ENCODE assay signal across 8 mouse cellular contexts in the genomic region with DNA sequence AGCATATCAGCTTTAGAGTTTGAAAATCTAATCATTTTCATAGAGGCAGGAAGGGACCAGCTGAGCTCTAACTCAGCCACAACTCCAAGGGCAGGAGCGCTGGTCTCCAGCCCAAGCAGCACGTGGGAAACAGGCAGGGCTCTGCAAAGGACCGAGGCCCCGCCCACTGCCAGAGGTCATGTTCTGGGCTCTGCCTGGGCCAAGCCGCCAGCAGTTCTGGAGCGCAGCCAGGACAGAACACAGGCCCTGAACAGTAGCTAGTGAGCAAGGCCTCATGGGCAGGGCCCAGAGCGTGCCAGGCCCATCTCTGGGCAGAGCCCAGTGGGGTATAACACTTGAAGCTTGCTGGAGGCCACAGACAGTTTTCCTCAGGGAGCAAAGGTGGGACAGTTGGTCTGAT.
DNase-seq lines count a peak whose midpoint lies in the region; ATAC-seq and TF ChIP-seq lines count a peak whose summit lies in the region.

No protein-coding gene starts in this region.

- peak overlapping the region; percentile 83 for H3K27ac ChIP-seq in forebrain, embryonic 10.5 days
- H3K27ac ChIP-seq in forebrain, embryonic 12.5 days, result no peak overlapping the region
- peak overlapping the region; percentile 62 for H3K27ac ChIP-seq in forebrain, embryonic 13.5 days
- H3K27ac ChIP-seq in heart, embryonic 14.5 days (replicated peaks in 1 of 2; ENCODE audit: control insufficient read depth in 1 of 2, insufficient read depth in 1 of 2, low read depth in 2 of 2, low read length in 2 of 2), result peak overlapping the region; percentile 85 to 88
- H3K27ac ChIP-seq in limb, embryonic 14.5 days (replicated peaks; ENCODE audit: low read depth, low read length), result no peak overlapping the region

- H3K27me3 ChIP-seq in forebrain, embryonic 10.5 days (ENCODE audit: poor library complexity, severe bottlenecking), result peaks cover 99% of the 10 kb centered on the region
- peaks cover 64% of the 10 kb centered on the region for H3K27me3 ChIP-seq in forebrain, embryonic 12.5 days
- peaks cover 42% of the 10 kb centered on the region for H3K27me3 ChIP-seq in forebrain, embryonic 13.5 days
- no peaks in the 10 kb centered on the region for H3K27me3 ChIP-seq in heart, embryonic 14.5 days (ENCODE audit: control insufficient read depth, insufficient read depth, low read length)
- no peaks in the 10 kb centered on the region for H3K27me3 ChIP-seq in limb, embryonic 14.5 days (ENCODE audit: control insufficient read depth, insufficient read depth, low read length)

- WGBS in forebrain, embryonic 10.5 days, result 16% methylated on average over 7 of the region's 7 CpGs
- 20% methylated on average over 7 of the region's 7 CpGs for WGBS in forebrain, embryonic 12.5 days
- WGBS in forebrain, embryonic 13.5 days, result 11% methylated on average over 7 of the region's 7 CpGs
- WGBS in heart, embryonic 14.5 days, result 4% methylated on average over 7 of the region's 7 CpGs
- WGBS in limb, embryonic 14.5 days, result 16% methylated on average over 7 of the region's 7 CpGs

- DNase-seq in forebrain, embryonic 10.5 days (ENCODE audit: extremely low spot score, low spot score), result no peak
- peak; percentile 96 for DNase-seq in kidney, postnatal 10 days
- peak; percentile 38 for DNase-seq in limb, embryonic 14.5 days (ENCODE audit: low spot score)
- peak; percentile 66 for DNase-seq in neural tube, embryonic 10.5 days (ENCODE audit: extremely low spot score, low spot score)
- peak; percentile 81 to 89 for DNase-seq in urinary bladder, adult 18-20 months (ENCODE audit: low spot score in 2 of 2)

- H3K9me3 ChIP-seq in forebrain, embryonic 10.5 days, result no peaks in the 10 kb centered on the region
- no peaks in the 10 kb centered on the region for H3K9me3 ChIP-seq in forebrain, embryonic 12.5 days
- no peaks in the 10 kb centered on the region for H3K9me3 ChIP-seq in forebrain, embryonic 13.5 days (replicated peaks)
- H3K9me3 ChIP-seq in heart, embryonic 14.5 days (ENCODE audit: control insufficient read depth, low read length), result no peaks in the 10 kb centered on the region
- H3K9me3 ChIP-seq in limb, embryonic 14.5 days (ENCODE audit: control insufficient read depth, low read length), result no peaks in the 10 kb centered on the region

- no peak overlapping the region for H3K4me2 ChIP-seq in forebrain, embryonic 12.5 days
- H3K4me2 ChIP-seq in forebrain, embryonic 13.5 days, result no peak overlapping the region
- H3K4me2 ChIP-seq in heart, embryonic 14.5 days (ENCODE audit: low read length), result no peak overlapping the region
- no peak overlapping the region for H3K4me2 ChIP-seq in limb, embryonic 14.5 days (replicated peaks; ENCODE audit: low read depth, low read length, severe bottlenecking)

- no peaks in the 10 kb centered on the region for H3K36me3 ChIP-seq in forebrain, embryonic 10.5 days (replicated peaks)
- no peaks in the 10 kb centered on the region for H3K36me3 ChIP-seq in forebrain, embryonic 12.5 days (replicated peaks)
- H3K36me3 ChIP-seq in forebrain, embryonic 13.5 days (ENCODE audit: poor library complexity, severe bottlenecking), result no peaks in the 10 kb centered on the region
- no peaks in the 10 kb centered on the region for H3K36me3 ChIP-seq in heart, embryonic 14.5 days (ENCODE audit: control insufficient read depth, insufficient read depth, low read length)
- no peaks in the 10 kb centered on the region for H3K36me3 ChIP-seq in limb, embryonic 14.5 days (ENCODE audit: control insufficient read depth, insufficient read depth, low read length)

- ATAC-seq in forebrain, embryonic 12.5 days (ENCODE audit: low FRiP score), result no peak
- ATAC-seq in forebrain, embryonic 13.5 days, result peak; percentile 44
- ATAC-seq in heart, embryonic 14.5 days (ENCODE audit: insufficient number of reproducible peaks, insufficient read depth, low FRiP score, low read depth), result peak; percentile 88
- ATAC-seq in limb, embryonic 14.5 days (ENCODE audit: low FRiP score, low read depth), result no peak

- H3K4me3 ChIP-seq in forebrain, embryonic 10.5 days, result no peak overlapping the region
- H3K4me3 ChIP-seq in forebrain, embryonic 12.5 days (replicated peaks), result no peak overlapping the region
- no peak overlapping the region for H3K4me3 ChIP-seq in forebrain, embryonic 13.5 days
- H3K4me3 ChIP-seq in heart, embryonic 14.5 days (ENCODE audit: control insufficient read depth in 1 of 2, insufficient read depth in 1 of 2, low read depth in 1 of 2, low read length in 2 of 2), result no peak overlapping the region
- no peak overlapping the region for H3K4me3 ChIP-seq in limb, embryonic 14.5 days (replicated peaks; ENCODE audit: low read length)

- no peak for TF ChIP-seq POLR2A in limb, embryonic 14.5 days (IDR thresholded peaks at IDR 0.05; ENCODE audit: borderline replicate concordance, extremely low read depth, insufficient read depth, insufficient read length)

- no peak overlapping the region for H3K9ac ChIP-seq in forebrain, embryonic 12.5 days
- peak overlapping the region; percentile 27; the same call in 1 of the 2 replicates for H3K9ac ChIP-seq in forebrain, embryonic 13.5 days
- peak overlapping the region; percentile 45 for H3K9ac ChIP-seq in heart, embryonic 14.5 days (ENCODE audit: low read length)
- no peak overlapping the region for H3K9ac ChIP-seq in limb, embryonic 14.5 days (ENCODE audit: low read depth, low read length, severe bottlenecking)

- H3K4me1 ChIP-seq in forebrain, embryonic 10.5 days, result peaks cover 96% of the 10 kb centered on the region
- H3K4me1 ChIP-seq in forebrain, embryonic 12.5 days, result peaks cover 75% of the 10 kb centered on the region
- H3K4me1 ChIP-seq in forebrain, embryonic 13.5 days, result peaks cover 85% of the 10 kb centered on the region
- H3K4me1 ChIP-seq in heart, embryonic 14.5 days (ENCODE audit: control insufficient read depth in 2 of 2, insufficient read depth in 2 of 2, low read length in 2 of 2), result peaks cover 62 to 90% of the 10 kb centered on the region in 2 experiments
- peaks cover 76% of the 10 kb centered on the region for H3K4me1 ChIP-seq in limb, embryonic 14.5 days (ENCODE audit: control insufficient read depth, insufficient read depth, low read length)

Comparison
In these comparisons a context has a peak if more than half of its experiments do, and no peak if none do; other contexts are left out.
1. H3K27ac ChIP-seq: peak in forebrain, embryonic 10.5 days (single experiment), forebrain, embryonic 13.5 days (single experiment) and heart, embryonic 14.5 days (2 of 2); none in forebrain, embryonic 12.5 days (single experiment) and limb, embryonic 14.5 days (single experiment).
2. ATAC-seq: peak in forebrain, embryonic 13.5 days (single experiment) and heart, embryonic 14.5 days (single experiment); none in forebrain, embryonic 12.5 days (single experiment) and limb, embryonic 14.5 days (single experiment).
3. H3K9ac ChIP-seq: peak in forebrain, embryonic 13.5 days (single experiment) and heart, embryonic 14.5 days (single experiment); none in forebrain, embryonic 12.5 days (single experiment) and limb, embryonic 14.5 days (single experiment).